11 mouse cellular contexts compared by ENCODE assay signal in the genomic region with DNA sequence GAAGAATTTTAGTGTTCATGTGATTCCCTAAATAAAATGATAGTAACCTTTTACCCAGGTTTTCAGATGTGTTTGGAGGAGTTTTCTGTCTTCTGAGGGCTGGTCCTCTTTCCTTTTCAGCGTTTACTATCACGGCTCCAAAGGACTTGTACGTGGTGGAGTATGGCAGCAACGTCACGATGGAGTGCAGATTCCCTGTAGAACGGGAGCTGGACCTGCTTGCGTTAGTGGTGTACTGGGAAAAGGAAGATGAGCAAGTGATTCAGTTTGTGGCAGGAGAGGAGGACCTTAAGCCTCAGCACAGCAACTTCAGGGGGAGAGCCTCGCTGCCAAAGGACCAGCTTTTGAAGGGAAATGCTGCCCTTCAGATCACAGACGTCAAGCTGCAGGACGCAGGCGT. TPM values are rescaled to one million over a fixed set of nuclear protein-coding genes. Genes with fewer than 3 reads are reported as not detected.
DNase-seq lines count a peak whose midpoint lies in the region; ATAC-seq lines count a peak whose summit lies in the region.
"Had no signal": no experiment of that assay in that cellular context is flagged by ENCODE, and none has a peak within 500 bp of the region (broad histone marks: within the 10 kb centered on the region; RNA-seq: fewer than 3 reads in every experiment).

No protein-coding gene starts in this region.

- no peak for ATAC-seq in hindbrain, embryonic 11.5 days (ENCODE audit: low FRiP score)
- no peak for ATAC-seq in forebrain, embryonic 16.5 days
- ATAC-seq in midbrain, embryonic 13.5 days: no peak

- 44% methylated on average over 11 of the region's 11 CpGs for WGBS in hindbrain, embryonic 10.5 days
- 46% methylated on average over 11 of the region's 11 CpGs for WGBS in hindbrain, embryonic 11.5 days
- WGBS in forebrain, embryonic 16.5 days: 40% methylated on average over 11 of the region's 11 CpGs
- 44% methylated on average over 11 of the region's 11 CpGs for WGBS in midbrain, embryonic 13.5 days

- no peak overlapping the region for H3K27ac ChIP-seq in hindbrain, embryonic 10.5 days
- H3K27ac ChIP-seq in hindbrain, embryonic 11.5 days (ENCODE audit: low read depth, low read length): no peak overlapping the region
- H3K27ac ChIP-seq in brown adipose tissue, adult 24 weeks (replicated peaks; ENCODE audit: low read depth, low read length): peak overlapping the region; percentile 57
- H3K27ac ChIP-seq in forebrain, embryonic 16.5 days (ENCODE audit: low read length): no peak overlapping the region
- no peak overlapping the region for H3K27ac ChIP-seq in midbrain, embryonic 13.5 days

- intact Hi-C loops in gastrocnemius, postnatal 14 days (cut with DNase I; ENCODE audit: low total_unique reads): no loop called here

- H3K9ac ChIP-seq in hindbrain, embryonic 11.5 days (ENCODE audit: low read depth, low read length): no peak overlapping the region
- no peak overlapping the region for H3K9ac ChIP-seq in forebrain, embryonic 16.5 days (replicated peaks; ENCODE audit: low read depth, low read length)
- no peak overlapping the region for H3K9ac ChIP-seq in midbrain, embryonic 13.5 days (replicated peaks)

- no peak for DNase-seq in hindbrain, embryonic 10.5 days (ENCODE audit: low spot score)
- no peak for DNase-seq in hindbrain, embryonic 11.5 days (ENCODE audit: low spot score)
- DNase-seq in gastrocnemius, postnatal 14 days: no peak
- DNase-seq in T-cell, adult 2 months (ENCODE audit: low spot score): no peak
- DNase-seq in ovary, adult 18-20 months (ENCODE audit: low spot score): no peak
- DNase-seq: kidney, adult 9 months had no signal

- H3K27me3 ChIP-seq in hindbrain, embryonic 10.5 days (ENCODE audit: insufficient read depth, poor library complexity, severe bottlenecking): no peaks in the 10 kb centered on the region
- H3K27me3 ChIP-seq in hindbrain, embryonic 11.5 days (ENCODE audit: control insufficient read depth, insufficient read depth, low read length): no peaks in the 10 kb centered on the region
- H3K27me3 ChIP-seq in forebrain, embryonic 16.5 days (replicated peaks; ENCODE audit: control insufficient read depth, insufficient read depth, low read length): no peaks in the 10 kb centered on the region
- no peaks in the 10 kb centered on the region for H3K27me3 ChIP-seq in midbrain, embryonic 13.5 days

- no peaks in the 10 kb centered on the region for H3K36me3 ChIP-seq in hindbrain, embryonic 10.5 days
- H3K36me3 ChIP-seq in hindbrain, embryonic 11.5 days (ENCODE audit: control insufficient read depth, insufficient read depth, low read length): no peaks in the 10 kb centered on the region
- H3K36me3 ChIP-seq in forebrain, embryonic 16.5 days (ENCODE audit: control insufficient read depth, insufficient read depth): no peaks in the 10 kb centered on the region
- H3K36me3 ChIP-seq in midbrain, embryonic 13.5 days: no peaks in the 10 kb centered on the region

- H3K4me1 ChIP-seq in hindbrain, embryonic 10.5 days (replicated peaks): no peaks in the 10 kb centered on the region
- no peaks in the 10 kb centered on the region for H3K4me1 ChIP-seq in hindbrain, embryonic 11.5 days (replicated peaks; ENCODE audit: control insufficient read depth, insufficient read depth, low read length)
- H3K4me1 ChIP-seq in brown adipose tissue, adult 24 weeks (ENCODE audit: control insufficient read depth, insufficient read depth, insufficient read length, low read length): peaks cover 13% of the 10 kb centered on the region
- H3K4me1 ChIP-seq in forebrain, embryonic 16.5 days (replicated peaks; ENCODE audit: control insufficient read depth, insufficient read depth, low read length): peaks cover 6% of the 10 kb centered on the region; the same call in 1 of the 2 replicates
- H3K4me1 ChIP-seq in midbrain, embryonic 13.5 days (replicated peaks): 0 out of 2 replicates have a peak, but pooled peaks cover 3% of the 10 kb centered on the region

- 0 out of 2 replicates have a peak overlapping the region, but pooled peaks have one; percentile 21 for H3K4me3 ChIP-seq in hindbrain, embryonic 10.5 days
- no peak overlapping the region for H3K4me3 ChIP-seq in hindbrain, embryonic 11.5 days (ENCODE audit: low read depth, low read length)
- peak overlapping the region; percentile 53 for H3K4me3 ChIP-seq in brown adipose tissue, adult 24 weeks (ENCODE audit: insufficient read depth, low read depth, low read length)
- H3K4me3 ChIP-seq in forebrain, embryonic 16.5 days (replicated peaks; ENCODE audit: low read length): peak overlapping the region; percentile 19
- H3K4me3 ChIP-seq in midbrain, embryonic 13.5 days (replicated peaks): peak overlapping the region; percentile 24
- H3K4me3 ChIP-seq: erythroblast, embryonic 14.5 days had no signal

- no peaks in the 10 kb centered on the region for H3K9me3 ChIP-seq in hindbrain, embryonic 10.5 days
- H3K9me3 ChIP-seq in hindbrain, embryonic 11.5 days (ENCODE audit: control insufficient read depth, low read length): no peaks in the 10 kb centered on the region
- H3K9me3 ChIP-seq in forebrain, embryonic 16.5 days (ENCODE audit: control insufficient read depth, low read length): no peaks in the 10 kb centered on the region
- no peaks in the 10 kb centered on the region for H3K9me3 ChIP-seq in midbrain, embryonic 13.5 days

- no peak overlapping the region for H3K4me2 ChIP-seq in hindbrain, embryonic 11.5 days (replicated peaks; ENCODE audit: low read depth, low read length)
- H3K4me2 ChIP-seq in forebrain, embryonic 16.5 days (ENCODE audit: low read length): peak overlapping the region; percentile 39
- peak overlapping the region; percentile 47 for H3K4me2 ChIP-seq in midbrain, embryonic 13.5 days (replicated peaks)

RNA-seq across cellular contexts. Expression of a gene that starts 6.2 kb away (rescaled TPM):
- 0.26 and 0.38 TPM in 2 replicates for polyA plus RNA-seq in hindbrain, embryonic 10.5 days (2016; fragmentation: Nextera tagmentation; extraction: Ambion mirVana)
- 0.38 and 0.39 TPM in 2 replicates for polyA plus RNA-seq in hindbrain, embryonic 11.5 days (2014; fragmentation: Nextera tagmentation; extraction: Ambion mirVana)
- polyA plus RNA-seq in brown adipose tissue, adult 24 weeks (2012; ENCODE audit: insufficient read depth, insufficient read length, missing spikeins): 52.6 and 58.2 TPM in 2 replicates
- polyA plus RNA-seq in forebrain, embryonic 16.5 days (2015; fragmentation: Nextera tagmentation; extraction: Ambion mirVana): 1.1 and 1.3 TPM in 2 replicates
- 0.27 and 0.70 TPM in 2 replicates for polyA plus RNA-seq in midbrain, embryonic 13.5 days (2015; fragmentation: Nextera tagmentation; extraction: Ambion mirVana)
- total RNA-seq in gastrocnemius, postnatal 14 days (2021): under 1 TPM; 0.53 to 0.64 TPM
- polyA plus RNA-seq: erythroblast, embryonic 14.5 days had no signal

RNA-seq across cellular contexts. Expression of a gene that starts 6.2 kb away (rescaled TPM):
- 37.6 and 57.3 TPM in 2 replicates for polyA plus RNA-seq in hindbrain, embryonic 10.5 days (2016; fragmentation: Nextera tagmentation; extraction: Ambion mirVana)
- 60.7 and 68.4 TPM in 2 replicates for polyA plus RNA-seq in hindbrain, embryonic 11.5 days (2014; fragmentation: Nextera tagmentation; extraction: Ambion mirVana)
- polyA plus RNA-seq in brown adipose tissue, adult 24 weeks (2012; ENCODE audit: insufficient read depth, insufficient read length, missing spikeins): 118 and 119 TPM in 2 replicates
- 101 and 111 TPM in 2 replicates for polyA plus RNA-seq in forebrain, embryonic 16.5 days (2015; fragmentation: Nextera tagmentation; extraction: Ambion mirVana)
- 93.9 and 97.1 TPM in 2 replicates for polyA plus RNA-seq in midbrain, embryonic 13.5 days (2015; fragmentation: Nextera tagmentation; extraction: Ambion mirVana)
- total RNA-seq in gastrocnemius, postnatal 14 days (2021): 10 to 100 TPM; 19.9 to 22.5 TPM

RNA-seq across cellular contexts. Expression of a gene that starts 37.3 kb away (rescaled TPM):
- not detected in 2 replicates for polyA plus RNA-seq in hindbrain, embryonic 10.5 days (2016; fragmentation: Nextera tagmentation; extraction: Ambion mirVana)
- polyA plus RNA-seq in hindbrain, embryonic 11.5 days (2014; fragmentation: Nextera tagmentation; extraction: Ambion mirVana): not detected in 2 replicates
- polyA plus RNA-seq in brown adipose tissue, adult 24 weeks (2012; ENCODE audit: insufficient read depth, insufficient read length, missing spikeins): not detected in 2 replicates
- not detected in 2 replicates for polyA plus RNA-seq in forebrain, embryonic 16.5 days (2015; fragmentation: Nextera tagmentation; extraction: Ambion mirVana)
- 0.09 TPM in 1 of 2 replicates, not detected in the other for polyA plus RNA-seq in midbrain, embryonic 13.5 days (2015; fragmentation: Nextera tagmentation; extraction: Ambion mirVana)
- total RNA-seq in gastrocnemius, postnatal 14 days (2021): not detected
- polyA plus RNA-seq: erythroblast, embryonic 14.5 days had no signal

RNA-seq across cellular contexts. Expression of a gene that starts 39.0 kb away (rescaled TPM):
- 1.4 and 2.2 TPM in 2 replicates for polyA plus RNA-seq in hindbrain, embryonic 10.5 days (2016; fragmentation: Nextera tagmentation; extraction: Ambion mirVana)
- 0.32 and 0.67 TPM in 2 replicates for polyA plus RNA-seq in hindbrain, embryonic 11.5 days (2014; fragmentation: Nextera tagmentation; extraction: Ambion mirVana)
- not detected in 2 replicates for polyA plus RNA-seq in brown adipose tissue, adult 24 weeks (2012; ENCODE audit: insufficient read depth, insufficient read length, missing spikeins)
- 2.8 and 3.9 TPM in 2 replicates for polyA plus RNA-seq in forebrain, embryonic 16.5 days (2015; fragmentation: Nextera tagmentation; extraction: Ambion mirVana)
- polyA plus RNA-seq in midbrain, embryonic 13.5 days (2015; fragmentation: Nextera tagmentation; extraction: Ambion mirVana): 0.58 and 1.0 TPM in 2 replicates
- total RNA-seq in gastrocnemius, postnatal 14 days (2021): not detected
- polyA plus RNA-seq: erythroblast, embryonic 14.5 days; liver, embryonic 16.5 days had no signal

RNA-seq across cellular contexts. Expression of a gene that starts 48.3 kb away (rescaled TPM):
- 9.7 and 10.8 TPM in 2 replicates for polyA plus RNA-seq in hindbrain, embryonic 10.5 days (2016; fragmentation: Nextera tagmentation; extraction: Ambion mirVana)
- polyA plus RNA-seq in hindbrain, embryonic 11.5 days (2014; fragmentation: Nextera tagmentation; extraction: Ambion mirVana): 7.9 and 8.6 TPM in 2 replicates
- 8.0 and 8.2 TPM in 2 replicates for polyA plus RNA-seq in brown adipose tissue, adult 24 weeks (2012; ENCODE audit: insufficient read depth, insufficient read length, missing spikeins)
- polyA plus RNA-seq in forebrain, embryonic 16.5 days (2015; fragmentation: Nextera tagmentation; extraction: Ambion mirVana): 1.2 and 1.4 TPM in 2 replicates
- 2.6 and 2.9 TPM in 2 replicates for polyA plus RNA-seq in midbrain, embryonic 13.5 days (2015; fragmentation: Nextera tagmentation; extraction: Ambion mirVana)
- under 1 TPM in 1 of 2 experiments, not detected in 1; 0.33 TPM for total RNA-seq in gastrocnemius, postnatal 14 days (2021)
- polyA plus RNA-seq: erythroblast, embryonic 14.5 days had no signal

Comparison
In these comparisons a context has a peak if more than half of its experiments do, and no peak if none do; other contexts are left out.
1. RNA of a gene that starts 6.2 kb away (polyA plus RNA-seq): 52.6 to 58.2 TPM in brown adipose tissue, adult 24 weeks; 1.1 to 1.3 TPM in forebrain, embryonic 16.5 days, 0.38 to 0.39 TPM in hindbrain, embryonic 11.5 days, 0.26 to 0.38 TPM in hindbrain, embryonic 10.5 days and 0.27 to 0.70 TPM in midbrain, embryonic 13.5 days; every median in the first group is over 10 times any median in the second.